In the genomic region with DNA sequence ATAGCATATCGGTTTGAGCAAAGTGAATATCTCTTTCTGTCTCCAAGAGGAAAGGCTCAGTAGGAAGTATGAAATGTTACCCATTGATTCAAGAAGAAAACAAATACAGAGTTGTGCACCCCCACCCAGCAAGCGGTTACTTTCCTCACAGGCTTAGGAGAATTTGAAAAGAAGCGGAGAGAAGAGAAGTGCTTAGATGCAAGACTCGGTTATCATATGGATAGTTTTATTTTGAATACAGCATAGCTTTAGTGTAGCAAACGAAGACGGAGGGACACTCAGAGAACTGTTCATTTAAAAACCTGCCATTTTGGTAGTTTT, we compare ENCODE assay signal across 10 mouse cellular contexts. TPM values are rescaled to one million over a fixed set of nuclear protein-coding genes. Genes with fewer than 3 reads are reported as not detected.
DNase-seq lines count a peak whose midpoint lies in the region; ATAC-seq and TF ChIP-seq lines count a peak whose summit lies in the region.
"Had no signal": no experiment of that assay in that cellular context is flagged by ENCODE, and none has a peak within 500 bp of the region (broad histone marks: within the 10 kb centered on the region; RNA-seq: fewer than 3 reads in every experiment).

No protein-coding gene starts in this region.

- H3K4me2 ChIP-seq in forebrain, embryonic 12.5 days: peak overlapping the region; percentile 70
- H3K4me2 ChIP-seq in limb, embryonic 11.5 days (ENCODE audit: low read depth, severe bottlenecking): peak overlapping the region; percentile 92
- H3K4me2 ChIP-seq in neural tube, embryonic 13.5 days: peak overlapping the region; percentile 71

- DNase-seq in layer of hippocampus, adult 2 months (ENCODE audit: low spot score in 2 of 2): no peak
- no peak for DNase-seq in layer of hippocampus, postnatal 25 days (ENCODE audit: extremely low spot score in 1 of 2, low spot score in 1 of 2)
- peak; percentile 27 for DNase-seq in limb, embryonic 11.5 days (ENCODE audit: low spot score)
- DNase-seq in retina, embryonic 14.5 days (ENCODE audit: low spot score): no peak
- DNase-seq in adrenal gland, adult 18-20 months (ENCODE audit: low spot score in 2 of 2): no peak
- no peak for DNase-seq in urinary bladder, postnatal 36 days (ENCODE audit: low spot score in 2 of 2)
- DNase-seq: spleen, adult 18-20 months had no signal

- ATAC-seq in forebrain, embryonic 12.5 days (ENCODE audit: low FRiP score): no peak; the same call in 1 of the 2 replicates
- ATAC-seq in limb, embryonic 11.5 days (ENCODE audit: insufficient number of reproducible peaks, low FRiP score, low TSS enrichment, low read depth): no peak
- ATAC-seq in neural tube, embryonic 13.5 days (ENCODE audit: low read depth): no peak

- WGBS in forebrain, embryonic 12.5 days: 1% methylated on average over 6 of the region's 6 CpGs
- 1% methylated on average over 6 of the region's 6 CpGs for WGBS in limb, embryonic 11.5 days
- WGBS in neural tube, embryonic 13.5 days: 4% methylated on average over 6 of the region's 6 CpGs

- no peaks in the 10 kb centered on the region for H3K9me3 ChIP-seq in forebrain, embryonic 12.5 days
- H3K9me3 ChIP-seq in limb, embryonic 11.5 days (ENCODE audit: control insufficient read depth, low read length): no peaks in the 10 kb centered on the region
- no peaks in the 10 kb centered on the region for H3K9me3 ChIP-seq in neural tube, embryonic 13.5 days

- H3K4me1 ChIP-seq in forebrain, embryonic 12.5 days: peaks cover 49% of the 10 kb centered on the region
- peaks cover 6% of the 10 kb centered on the region for H3K4me1 ChIP-seq in limb, embryonic 11.5 days (ENCODE audit: control insufficient read depth, insufficient read depth, low read length)
- peaks cover 43% of the 10 kb centered on the region for H3K4me1 ChIP-seq in neural tube, embryonic 13.5 days (replicated peaks)

- peak overlapping the region; percentile 99 for H3K9ac ChIP-seq in forebrain, embryonic 12.5 days
- H3K9ac ChIP-seq in limb, embryonic 11.5 days (ENCODE audit: low read length): no peak overlapping the region; the same call in 1 of the 2 replicates
- H3K9ac ChIP-seq in neural tube, embryonic 13.5 days: peak overlapping the region; percentile 99

- no peaks in the 10 kb centered on the region for H3K36me3 ChIP-seq in forebrain, embryonic 12.5 days (replicated peaks)
- no peaks in the 10 kb centered on the region for H3K36me3 ChIP-seq in limb, embryonic 11.5 days (ENCODE audit: control insufficient read depth, insufficient read depth, low read length)
- H3K36me3 ChIP-seq in neural tube, embryonic 13.5 days: no peaks in the 10 kb centered on the region

- no peak for TF ChIP-seq CTCF in layer of hippocampus, adult 2 months (conservative IDR thresholded peaks at IDR 0.05)

- H3K27me3 ChIP-seq in forebrain, embryonic 12.5 days: no peaks in the 10 kb centered on the region
- peaks cover 6% of the 10 kb centered on the region for H3K27me3 ChIP-seq in limb, embryonic 11.5 days (ENCODE audit: control insufficient read depth, insufficient read depth, low read length)
- peaks cover 8% of the 10 kb centered on the region; the same call in 1 of the 2 replicates for H3K27me3 ChIP-seq in neural tube, embryonic 13.5 days

- peak overlapping the region; percentile 53 for H3K4me3 ChIP-seq in layer of hippocampus, adult 2 months
- H3K4me3 ChIP-seq in forebrain, embryonic 12.5 days (replicated peaks): peak overlapping the region; percentile 87
- H3K4me3 ChIP-seq in limb, embryonic 11.5 days (ENCODE audit: low read depth, low read length): peak overlapping the region; percentile 66
- H3K4me3 ChIP-seq in neural tube, embryonic 13.5 days: peak overlapping the region; percentile 84
- H3K4me3 ChIP-seq: erythroblast, embryonic 14.5 days had no signal

- peak overlapping the region; percentile 83 for H3K27ac ChIP-seq in layer of hippocampus, adult 2 months
- H3K27ac ChIP-seq in forebrain, embryonic 12.5 days: peak overlapping the region; percentile 100
- no peak overlapping the region for H3K27ac ChIP-seq in limb, embryonic 11.5 days (replicated peaks; ENCODE audit: low read depth, low read length)
- peak overlapping the region; percentile 99 for H3K27ac ChIP-seq in neural tube, embryonic 13.5 days (replicated peaks)

RNA-seq across cellular contexts. Expression of a gene that starts 5.6 kb away (rescaled TPM):
- 10 to 100 TPM; 22.9 to 29.1 TPM for total RNA-seq in layer of hippocampus, adult 2 months (2021)
- 10 to 100 TPM; 26.4 to 37.1 TPM for total RNA-seq in layer of hippocampus, postnatal 25 days (2021)
- polyA plus RNA-seq in forebrain, embryonic 12.5 days (2016; fragmentation: Nextera tagmentation; extraction: Ambion mirVana): 23.1 and 27.7 TPM in 2 replicates
- 1.8 and 2.3 TPM in 2 replicates for polyA plus RNA-seq in limb, embryonic 11.5 days (2014; fragmentation: Nextera tagmentation; extraction: Ambion mirVana)
- 19.3 and 21.8 TPM in 2 replicates for polyA plus RNA-seq in neural tube, embryonic 13.5 days (2015; fragmentation: Nextera tagmentation; extraction: Ambion mirVana)
- total RNA-seq in adrenal gland, adult 18-20 months (2021): 1 to 10 TPM; 1.1 to 2.1 TPM
- polyA plus RNA-seq: erythroblast, embryonic 14.5 days had no signal

Comparison
In these comparisons a context has a peak if more than half of its experiments do, and no peak if none do; other contexts are left out.
1. RNA of a gene that starts 5.6 kb away (total RNA-seq): 26.4 to 37.1 TPM in layer of hippocampus, postnatal 25 days and 22.9 to 29.1 TPM in layer of hippocampus, adult 2 months; 1.1 to 2.1 TPM in adrenal gland, adult 18-20 months; every median in the first group is over 4 times any median in the second.
2. Peak in every context shown above with its lines, with median percentiles within 50 percentile points of each other: H3K4me3 ChIP-seq and H3K4me2 ChIP-seq.